Mouse (Mus musculus) stomach, embryonic 14.5 days (tissue): ENCODE data around the gene Pi4ka. TPM values are rescaled to one million over a fixed set of nuclear protein-coding genes. Genes with fewer than 3 reads are reported as not detected.

Experiments used
- ATAC-seq: fragments of 200-750 bp; cut with Nextera tagmentation; 2 replicates; pipeline ENCODE4 v1.8.0; 2017; ENCODE audit warnings: low read depth, moderate TSS enrichment; ENCODE audit not compliant: insufficient number of reproducible peaks, insufficient read depth, low FRiP score
- H3K27ac ChIP-seq: fragments of 300-500 bp; sonication (generic); 2 replicates; pipeline ENCODE4 v1.5.1; 2014; ENCODE audit warnings: mild to moderate bottlenecking, low read length, moderate library complexity, mixed read lengths
- H3K27me3 ChIP-seq: fragments of 300-500 bp; sonication (generic); 2 replicates; pipeline ENCODE4 v1.6.1; 2014; ENCODE audit warnings: low read length, control low read depth, mixed read lengths; ENCODE audit not compliant: control insufficient read depth, insufficient read depth
- H3K36me3 ChIP-seq: fragments of 300-500 bp; sonication (generic); 2 replicates; pipeline ENCODE4 v1.6.1; 2014; ENCODE audit warnings: mild to moderate bottlenecking, control low read depth, low read length, moderate library complexity, mixed read lengths; ENCODE audit not compliant: control insufficient read depth, insufficient read depth
- H3K4me1 ChIP-seq: fragments of 300-500 bp; sonication (generic); 2 replicates; pipeline ENCODE4 v1.6.1; 2014; ENCODE audit warnings: low read length, control low read depth, mixed read lengths; ENCODE audit not compliant: control insufficient read depth, insufficient read depth
- H3K4me2 ChIP-seq: fragments of 300-500 bp; sonication (generic); replicated peaks from 2 replicates; pipeline ENCODE4 v1.6.1; 2014; ENCODE audit warnings: low read depth, low read length, control low read depth
- H3K4me3 ChIP-seq: fragments of 300-500 bp; sonication (generic); 2 replicates; pipeline ENCODE4 v1.5.1; 2014; ENCODE audit warnings: low read depth, low read length, control low read depth
- H3K9ac ChIP-seq: fragments of 300-500 bp; sonication (generic); replicated peaks from 2 replicates; pipeline ENCODE4 v1.6.1; 2014; ENCODE audit warnings: low read depth, mild to moderate bottlenecking, control low read depth, low read length, moderate library complexity, mixed read lengths
- H3K9me3 ChIP-seq: fragments of 300-500 bp; sonication (generic); 2 replicates; pipeline ENCODE4 v1.6.1; 2016; ENCODE audit warnings: low read depth, low read length, control low read depth; ENCODE audit not compliant: control insufficient read depth
- WGBS: fragments of 180-500 bp; shearing (Covaris S2); extraction: QIAGEN DNeasy Blood & Tissue Kit; methylation state at CpG from one replicate; pipeline ENCODE4 v1.1.7; 2014; 5-methylcytosine and 5-hydroxymethylcytosine counted together
- polyA plus RNA-seq: library from polyadenylated mRNA; unstranded; fragments of >200 nt; fragmentation: Nextera tagmentation; extraction: Ambion mirVana; gene quantifications from 2 replicates; pipeline ENCODE4 v1.2.1, GENCODE M21; 2014

The Pi4ka gene
- polyA plus RNA-seq, 1 experiment from 2014 or later, result 42.8 TPM

GRCm38 (mm10) chr16:17329848-17330570 is 76.1 kb downstream of the Pi4ka start:
- no peak overlapping the region for H3K4me3 ChIP-seq
- no peak overlapping the region for H3K27ac ChIP-seq
- no peak for ATAC-seq
- H3K27me3 ChIP-seq, result no peaks in the 10 kb centered on the region
- H3K36me3 ChIP-seq, result peaks cover 2% of the 10 kb centered on the region; the same call in 1 of the 2 replicates
- no peak overlapping the region for H3K4me2 ChIP-seq
- 92% methylated on average over 1 of the region's 1 CpGs for WGBS
- H3K9me3 ChIP-seq, result no peaks in the 10 kb centered on the region
- no peak overlapping the region for H3K9ac ChIP-seq
- no peaks in the 10 kb centered on the region for H3K4me1 ChIP-seq

GRCm38 (mm10) chr16:17326064-17326463 is 80.0 kb downstream of the Pi4ka start:
- Histone ChIP-seq H3K4me1 (no peaks in the 10 kb centered on the region), H3K4me3 (no peak overlapping the region), H3K9ac (no peak overlapping the region), H3K4me2 (no peak overlapping the region), H3K27me3 (no peaks in the 10 kb centered on the region), H3K27ac (no peak overlapping the region), H3K9me3 (no peaks in the 10 kb centered on the region), H3K36me3 (peaks cover 10% of the 10 kb centered on the region; the same call in 1 of the 2 replicates)
- WGBS, result 86% methylated on average over 2 of the region's 2 CpGs
- ATAC-seq, result no peak

GRCm38 (mm10) chr16:17324745-17325144 is 81.4 kb downstream of the Pi4ka start:
- Histone ChIP-seq H3K4me3 (no peak overlapping the region), H3K4me1 (no peaks in the 10 kb centered on the region), H3K4me2 (no peak overlapping the region), H3K36me3 (peaks cover 10% of the 10 kb centered on the region; the same call in 1 of the 2 replicates), H3K27me3 (no peaks in the 10 kb centered on the region), H3K27ac (no peak overlapping the region), H3K9ac (no peak overlapping the region), H3K9me3 (no peaks in the 10 kb centered on the region)
- WGBS, result 84% methylated on average over 5 of the region's 5 CpGs
- ATAC-seq, result no peak

- no peak overlapping the region for H3K9ac ChIP-seq
- no peak overlapping the region for H3K4me2 ChIP-seq
- H3K4me1 ChIP-seq, result no peaks in the 10 kb centered on the region
- WGBS, result 57% methylated on average over 5 of the region's 5 CpGs
- H3K36me3 ChIP-seq, result peaks cover 19% of the 10 kb centered on the region; the same call in 1 of the 2 replicates
- no peaks in the 10 kb centered on the region for H3K27me3 ChIP-seq
- no peak for ATAC-seq
- no peak overlapping the region for H3K4me3 ChIP-seq
- H3K9me3 ChIP-seq, result no peaks in the 10 kb centered on the region
- no peak overlapping the region for H3K27ac ChIP-seq
Observed at GRCm38 (mm10) chr16:17321481-17321880, 84.6 kb downstream of the Pi4ka start.

GRCm38 (mm10) chr16:17316554-17316953 is 89.6 kb downstream of the Pi4ka start:
- no peaks in the 10 kb centered on the region for H3K27me3 ChIP-seq
- no peaks in the 10 kb centered on the region for H3K4me1 ChIP-seq
- no peak overlapping the region for H3K4me3 ChIP-seq
- peaks cover 18% of the 10 kb centered on the region for H3K36me3 ChIP-seq
- WGBS, result 94% methylated on average over 7 of the region's 7 CpGs
- H3K4me2 ChIP-seq, result no peak overlapping the region
- H3K9me3 ChIP-seq, result no peaks in the 10 kb centered on the region
- no peak overlapping the region for H3K27ac ChIP-seq
- no peak overlapping the region for H3K9ac ChIP-seq
- no peak for ATAC-seq

GRCm38 (mm10) chr16:17312531-17312930 is 93.6 kb downstream of the Pi4ka start:
- Histone ChIP-seq H3K9ac (no peak overlapping the region), H3K36me3 (peaks cover 20% of the 10 kb centered on the region), H3K27ac (no peak overlapping the region), H3K27me3 (no peaks in the 10 kb centered on the region), H3K4me2 (no peak overlapping the region), H3K4me3 (no peak overlapping the region), H3K9me3 (no peaks in the 10 kb centered on the region), H3K4me1 (no peaks in the 10 kb centered on the region)
- no peak for ATAC-seq
- 94% methylated on average over 5 of the region's 5 CpGs for WGBS

GRCm38 (mm10) chr16:17309036-17309435 is 97.1 kb downstream of the Pi4ka start:
- Histone ChIP-seq H3K27ac (no peak overlapping the region), H3K9me3 (no peaks in the 10 kb centered on the region), H3K4me2 (no peak overlapping the region), H3K36me3 (peaks cover 15% of the 10 kb centered on the region), H3K27me3 (no peaks in the 10 kb centered on the region), H3K4me3 (no peak overlapping the region), H3K4me1 (no peaks in the 10 kb centered on the region), H3K9ac (no peak overlapping the region)
- ATAC-seq, result no peak
- WGBS, result 89% methylated on average over 10 of the region's 10 CpGs

GRCm38 (mm10) chr16:17307461-17307860 is 98.7 kb downstream of the Pi4ka start:
- ATAC-seq, result no peak
- Histone ChIP-seq H3K36me3 (peaks cover 22% of the 10 kb centered on the region), H3K9me3 (no peaks in the 10 kb centered on the region), H3K27me3 (no peaks in the 10 kb centered on the region), H3K9ac (no peak overlapping the region), H3K4me2 (no peak overlapping the region), H3K27ac (no peak overlapping the region), H3K4me3 (no peak overlapping the region), H3K4me1 (no peaks in the 10 kb centered on the region)
- 91% methylated on average over 5 of the region's 5 CpGs for WGBS
